Mouse (Mus musculus) ovary, adult 18-20 months (tissue): ENCODE measurements around the gene Cobl.

Experiments used
- DNase-seq: peaks from one replicate; pipeline ENCODE4 v3.0.0; 2022; ENCODE audit warnings: low spot score, mixed read lengths

Cobl gene

GRCm38 (mm10) chr11:12444215-12444614, 20.5 kb downstream of the Cobl start:
- DNase-seq: no peak

GRCm38 (mm10) chr11:12443614-12444013, 21.1 kb downstream of the Cobl start:
- DNase-seq: no peak

DNA sequence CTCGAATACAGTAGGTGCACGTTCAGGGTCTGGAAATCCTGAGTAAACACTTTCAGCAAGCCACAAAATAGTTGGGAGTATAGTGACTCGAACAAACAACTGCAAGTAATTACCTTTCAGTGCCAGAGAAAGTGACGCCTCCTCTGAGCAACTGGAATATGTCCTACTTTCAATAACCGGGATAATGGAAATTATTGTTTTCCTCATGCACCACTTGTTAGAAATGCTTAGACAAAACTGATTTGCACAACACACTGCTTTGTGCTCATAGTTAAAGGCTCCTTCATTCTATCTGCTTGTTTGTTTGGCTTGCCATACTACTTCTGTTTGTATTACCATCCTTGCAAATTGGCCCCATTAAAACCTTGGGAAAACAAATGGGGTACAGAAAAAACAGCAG, 21.6 kb downstream of the Cobl start:
- DNase-seq: no peak

GRCm38 (mm10) chr11:12442283-12442682, 22.5 kb downstream of the Cobl start:
- DNase-seq: no peak

DNA sequence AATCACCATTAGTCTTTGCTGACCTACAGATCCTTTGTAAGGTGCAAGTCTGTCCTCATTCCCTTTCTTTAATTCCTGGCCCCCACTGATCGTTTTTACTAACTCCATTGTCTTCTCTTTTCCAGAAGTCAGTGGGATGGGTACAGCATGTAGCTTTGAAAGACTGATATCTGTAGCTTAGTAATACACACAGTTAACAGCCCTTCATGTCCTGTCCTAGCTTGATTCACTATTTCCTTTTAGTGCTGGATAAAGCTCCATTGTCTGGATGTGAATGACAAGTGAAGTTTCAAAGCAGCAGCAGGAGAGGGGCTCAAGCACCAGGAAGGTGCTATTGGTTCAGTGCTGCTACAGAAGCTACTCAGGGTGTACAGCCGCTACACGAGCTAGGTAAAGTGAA, 28.9 kb downstream of the Cobl start:
- no peak for DNase-seq

GRCm38 (mm10) chr11:12435018-12435417, 29.7 kb downstream of the Cobl start:
- no peak for DNase-seq

DNA sequence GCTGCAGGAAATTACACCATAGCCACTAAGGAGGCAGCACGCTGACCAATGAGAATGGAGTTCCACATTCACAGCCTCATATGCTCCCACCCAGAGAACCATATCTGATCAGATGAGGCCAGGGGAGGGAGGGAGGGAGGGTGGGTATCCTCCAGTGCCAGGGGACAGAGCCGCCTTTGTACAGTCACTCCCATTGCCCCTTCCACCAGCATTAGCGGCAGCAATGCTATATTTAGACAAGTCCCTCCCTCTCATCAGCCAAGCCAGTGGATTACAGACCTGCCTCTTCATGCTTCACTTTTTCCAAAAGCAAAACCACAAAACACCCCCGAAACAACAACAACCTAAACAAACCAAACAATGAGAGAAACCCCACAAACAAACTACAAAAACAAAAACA, 30.2 kb downstream of the Cobl start:
- no peak for DNase-seq

- no peak for DNase-seq
These were observed 32.8 kb downstream of the Cobl start for GRCm38 (mm10) chr11:12431911-12432310.

- no peak for DNase-seq
These were observed 34.3 kb downstream of the Cobl start for GRCm38 (mm10) chr11:12430231-12431041.

DNA sequence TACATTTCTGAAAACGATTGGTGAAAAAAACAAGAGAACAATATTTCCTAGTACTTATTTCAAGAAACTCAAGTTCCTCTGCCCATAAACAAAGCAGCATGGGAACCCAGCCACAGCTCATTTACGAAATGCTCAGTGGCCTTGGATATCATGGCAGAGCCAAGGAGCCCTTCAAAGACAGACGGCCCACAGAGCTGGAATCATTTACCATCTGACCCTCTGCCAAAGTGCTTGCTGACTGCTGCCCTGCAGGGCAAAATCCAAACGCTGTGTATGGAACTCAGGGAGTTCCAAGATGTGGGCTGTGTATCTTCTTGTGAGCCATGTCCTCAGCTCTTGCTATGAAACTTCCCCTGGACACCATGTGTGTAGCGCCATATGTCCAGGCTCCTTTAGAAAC, 38.0 kb downstream of the Cobl start:
- DNase-seq: peak; percentile 15

- no peak for DNase-seq
These were observed 40.6 kb downstream of the Cobl start for GRCm38 (mm10) chr11:12424205-12424604.

DNA sequence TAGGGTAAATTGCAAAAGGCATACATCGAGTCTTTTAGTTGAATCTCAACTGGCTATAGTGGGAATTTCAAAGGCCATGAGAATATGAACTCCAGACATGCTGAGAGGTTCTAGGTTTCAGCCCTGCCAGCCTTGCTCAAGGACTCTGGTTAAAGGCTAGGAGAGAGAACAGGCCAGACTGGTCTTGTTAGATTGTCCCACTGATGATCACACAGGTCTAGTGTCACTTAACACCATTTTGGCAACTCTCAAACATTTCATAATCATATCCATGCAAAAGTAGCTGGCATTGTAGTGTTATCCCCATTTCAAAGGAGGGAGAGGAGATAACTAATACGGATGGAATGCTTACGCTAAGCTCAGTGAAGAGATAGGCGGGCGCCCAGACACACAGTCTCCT, 43.6 kb downstream of the Cobl start:
- DNase-seq: no peak

- no peak for DNase-seq
These were observed 44.6 kb downstream of the Cobl start for GRCm38 (mm10) chr11:12420146-12420545.

GRCm38 (mm10) chr11:12416899-12417298, 47.9 kb downstream of the Cobl start:
- DNase-seq: no peak

- DNase-seq: no peak
These were observed 49.4 kb downstream of the Cobl start for GRCm38 (mm10) chr11:12415329-12415728.

- DNase-seq: no peak
These were observed 52.8 kb downstream of the Cobl start for GRCm38 (mm10) chr11:12411950-12412349.

DNA sequence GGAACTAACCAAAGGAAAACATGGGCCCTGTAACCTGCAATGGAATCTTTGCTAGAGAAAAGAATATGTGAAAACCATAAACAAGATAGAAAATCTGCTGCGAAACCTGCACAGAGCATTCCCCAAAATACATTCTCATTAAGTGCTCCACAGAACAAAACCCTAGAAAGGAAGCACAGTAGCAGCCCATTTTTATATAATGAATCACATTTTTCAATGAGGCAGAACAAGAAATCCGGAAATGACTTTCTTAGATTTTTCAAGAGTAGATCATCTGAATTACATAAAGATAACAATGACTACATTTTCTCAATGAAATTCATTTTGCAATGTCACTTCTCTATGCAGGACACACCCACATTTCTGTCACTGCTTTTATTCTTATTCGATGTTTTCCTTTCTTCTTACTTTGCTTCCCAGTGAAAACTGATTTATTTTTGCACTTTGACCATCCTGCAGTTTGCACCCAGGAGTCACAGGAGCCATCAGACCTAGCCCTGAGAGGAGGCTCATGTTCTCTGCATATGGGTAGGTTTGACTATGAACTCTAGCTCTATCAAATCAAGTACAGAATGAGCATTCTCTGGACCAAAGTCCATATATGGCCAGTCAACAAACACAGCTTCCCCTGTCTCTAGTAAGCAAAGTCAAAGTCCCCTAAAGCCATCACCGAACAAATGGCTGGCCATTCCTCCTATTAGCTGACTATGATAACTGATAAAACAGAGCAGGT, 53.5 kb downstream of the Cobl start:
- no peak for DNase-seq

- DNase-seq: no peak
These were observed 55.3 kb downstream of the Cobl start for GRCm38 (mm10) chr11:12409463-12409862.

GRCm38 (mm10) chr11:12407834-12408233, 56.9 kb downstream of the Cobl start:
- DNase-seq: no peak

DNA sequence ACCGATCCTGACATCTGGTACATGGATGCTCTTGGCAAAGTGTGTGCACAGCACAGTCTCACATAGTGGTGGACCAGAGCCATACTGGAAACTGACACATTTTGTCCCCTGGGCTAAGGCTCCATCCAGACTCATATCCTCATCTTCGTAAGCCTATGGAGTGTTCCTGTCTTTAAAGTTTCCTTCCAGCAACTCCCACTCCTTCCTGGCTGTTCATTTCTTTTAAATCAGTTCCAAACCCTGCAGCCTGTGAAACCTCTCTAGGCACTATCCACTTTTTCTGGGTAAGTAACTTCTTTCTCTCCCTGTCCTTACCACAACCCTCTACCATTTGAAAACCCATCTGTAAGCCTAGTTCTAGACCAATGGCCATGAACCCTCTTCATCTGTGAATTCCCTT, 64.9 kb downstream of the Cobl start:
- no peak for DNase-seq

DNA sequence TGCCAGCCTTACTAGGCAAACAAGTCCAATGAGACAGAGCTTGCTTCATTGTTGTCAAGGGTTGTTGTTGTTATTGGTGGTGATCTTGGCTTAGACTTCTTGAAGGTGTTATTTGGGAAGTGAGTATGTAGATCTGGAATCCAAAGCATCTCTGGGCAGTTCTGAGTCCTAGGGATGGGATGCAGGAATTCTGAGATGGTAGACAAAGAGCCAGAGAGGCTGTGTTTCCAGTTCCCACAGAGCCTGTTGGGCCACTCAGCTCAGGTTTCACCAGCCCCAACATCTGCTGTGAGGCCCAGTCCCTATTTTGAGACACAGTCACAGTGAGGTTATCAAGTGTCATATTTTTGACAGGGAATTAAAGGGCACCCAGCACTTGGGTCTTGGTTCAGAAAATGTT, 68.6 kb downstream of the Cobl start:
- no peak for DNase-seq

GRCm38 (mm10) chr11:12394701-12395100, 70.1 kb downstream of the Cobl start:
- no peak for DNase-seq

DNA sequence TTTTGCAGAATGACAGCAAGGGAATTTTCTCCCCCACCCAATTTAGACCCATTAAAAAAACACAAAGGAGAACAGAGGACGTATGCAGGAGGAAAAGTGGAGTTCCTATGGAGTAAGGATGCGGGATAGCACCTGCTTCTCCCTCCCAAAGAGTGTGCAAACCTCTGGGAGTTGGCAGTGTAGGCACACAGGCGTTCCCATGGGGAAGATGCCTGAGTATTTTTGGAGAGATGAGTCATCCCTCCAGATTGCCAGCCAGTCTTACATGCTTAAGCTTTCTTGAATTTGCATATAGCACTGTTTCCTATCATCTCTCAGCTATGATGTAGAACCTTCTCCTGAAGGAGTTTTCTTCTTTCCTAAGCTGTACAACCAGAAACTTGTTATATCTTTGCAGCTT, 70.6 kb downstream of the Cobl start:
- no peak for DNase-seq

DNA sequence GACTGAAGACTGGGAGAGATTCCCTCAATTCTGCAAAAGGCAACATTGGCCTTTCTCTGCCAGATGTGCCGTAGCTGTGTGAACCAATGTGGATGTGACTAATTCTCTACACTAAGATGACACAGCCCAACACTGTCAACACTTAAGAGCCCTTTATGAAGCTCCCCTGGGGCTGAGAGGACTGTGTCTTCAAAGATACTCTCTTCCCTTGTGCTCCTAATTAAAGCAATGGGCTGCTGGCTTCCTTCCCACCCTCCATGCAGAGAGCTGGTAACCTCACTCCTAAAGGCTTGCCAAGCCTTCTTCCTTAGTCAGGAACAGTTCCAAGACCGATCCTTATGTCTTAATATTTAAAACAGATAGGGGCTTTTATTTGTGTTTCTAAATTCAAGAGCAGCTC, 79.9 kb downstream of the Cobl start:
- DNase-seq: peak; percentile 17
